Mouse (Mus musculus): ENCODE data around the gene Zfp119b. TPM values are rescaled to one million over a fixed set of nuclear protein-coding genes. Genes with fewer than 3 reads are reported as not detected.

Gene Zfp119b
- 2.9 and 3.8 TPM in 2 replicates for total RNA-seq (2014; rRNA removed; ENCODE audit: low replicate concordance)
- polyA plus RNA-seq (2015; fragmentation: Nextera tagmentation; extraction: Ambion mirVana) = 5.6 and 6.8 TPM in 2 replicates

DNA sequence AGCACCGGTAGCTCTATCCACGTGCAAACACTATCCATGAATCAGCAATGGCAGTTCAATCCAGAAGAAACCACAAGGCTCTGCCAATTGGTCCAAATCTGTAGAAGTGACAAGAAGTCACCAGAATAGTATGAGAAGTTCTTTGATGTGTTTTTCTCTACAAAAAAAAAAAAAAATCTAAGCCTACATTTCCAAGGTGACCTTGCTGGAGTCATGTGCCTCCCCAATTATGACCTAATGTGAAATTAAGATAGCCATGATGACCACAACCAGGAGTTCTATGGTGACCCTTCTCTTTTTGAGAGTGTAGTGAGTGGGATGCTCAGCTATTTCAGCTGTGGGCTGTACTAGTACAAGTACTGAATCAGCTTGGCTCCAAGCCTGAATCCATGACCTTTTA lies at the start of gene Zfp119b:
Gene Zfp119b (minus strand): TSS at position 101 of the 400 bp plus-strand sequence.
- H3K9me3 ChIP-seq (replicated peaks; ENCODE audit: control insufficient read depth, low read length) = no peaks in the 10 kb centered on the region
- H3K27ac ChIP-seq (ENCODE audit: low read depth) = no peak within 1 kb of the TSS
- TF ChIP-seq CTCF (IDR thresholded peaks at IDR 0.05; ENCODE audit: low read depth) (no peak), EP300 (IDR thresholded peaks at IDR 0.05; ENCODE audit: low read depth) (no peak)
- 79% methylated on average over 2 of the region's 2 CpGs for WGBS
- H3K27me3 ChIP-seq (ENCODE audit: control insufficient read depth, insufficient read depth, low read length) = peaks cover 4% of the 10 kb centered on the region; the same call in 1 of the 2 replicates
- H3K9ac ChIP-seq (replicated peaks; ENCODE audit: low read depth, low read length) = no peak within 1 kb of the TSS
- H3K4me1 ChIP-seq (ENCODE audit: control insufficient read depth, insufficient read depth) = no peaks in the 10 kb centered on the region
- DNase-seq (ENCODE audit: low spot score) (no peak), ATAC-seq (ENCODE audit: insufficient read depth, low read depth) (no peak)
- no peak within 1 kb of the TSS for H3K4me2 ChIP-seq (ENCODE audit: low read depth, low read length)
- no peak within 1 kb of the TSS for H3K4me3 ChIP-seq (ENCODE audit: low read depth, low read length)
- no peaks in the 10 kb centered on the region for H3K36me3 ChIP-seq (replicated peaks; ENCODE audit: control insufficient read depth, insufficient read depth, low read length)

DNA sequence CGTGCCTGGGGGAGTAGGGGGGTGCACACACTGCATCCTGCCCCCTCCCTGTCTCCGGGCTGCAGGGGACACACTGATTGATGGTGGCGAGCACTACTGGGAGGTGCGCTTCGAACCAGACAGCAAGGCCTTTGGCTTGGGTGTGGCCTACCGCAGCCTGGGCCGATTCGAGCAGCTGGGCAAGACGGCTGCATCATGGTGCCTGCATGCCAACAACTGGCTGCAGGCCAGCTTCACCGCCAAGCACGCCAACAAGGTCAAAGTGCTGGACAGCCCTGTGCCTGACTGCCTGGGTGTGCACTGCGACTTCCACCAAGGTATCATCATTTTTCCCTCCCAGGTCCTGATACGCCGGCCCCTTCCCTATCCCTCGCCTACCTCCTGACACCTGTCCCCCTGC lies 46.7 kb upstream of the Zfp119b start:
- Histone ChIP-seq H3K4me1 (ENCODE audit: control insufficient read depth, insufficient read depth) (no peaks in the 10 kb centered on the region), H3K27me3 (ENCODE audit: control insufficient read depth, insufficient read depth, low read length) (peaks cover 12% of the 10 kb centered on the region; the same call in 1 of the 2 replicates), H3K4me2 (ENCODE audit: low read depth, low read length) (no peak overlapping the region), H3K4me3 (ENCODE audit: low read depth, low read length) (no peak overlapping the region), H3K27ac (ENCODE audit: low read depth) (no peak overlapping the region), H3K36me3 (replicated peaks; ENCODE audit: control insufficient read depth, insufficient read depth, low read length) (0 out of 2 replicates have a peak, but pooled peaks cover under 1% of the 10 kb centered on the region), H3K9ac (replicated peaks; ENCODE audit: low read depth, low read length) (no peak overlapping the region), H3K9me3 (replicated peaks; ENCODE audit: control insufficient read depth, low read length) (no peaks in the 10 kb centered on the region)
- DNase-seq (ENCODE audit: low spot score) (no peak), ATAC-seq (ENCODE audit: insufficient read depth, low read depth) (no peak)
- TF ChIP-seq CTCF (IDR thresholded peaks at IDR 0.05; ENCODE audit: low read depth) (no peak), EP300 (IDR thresholded peaks at IDR 0.05; ENCODE audit: low read depth) (no peak)
- 74% methylated on average over 15 of the region's 15 CpGs for WGBS

DNA sequence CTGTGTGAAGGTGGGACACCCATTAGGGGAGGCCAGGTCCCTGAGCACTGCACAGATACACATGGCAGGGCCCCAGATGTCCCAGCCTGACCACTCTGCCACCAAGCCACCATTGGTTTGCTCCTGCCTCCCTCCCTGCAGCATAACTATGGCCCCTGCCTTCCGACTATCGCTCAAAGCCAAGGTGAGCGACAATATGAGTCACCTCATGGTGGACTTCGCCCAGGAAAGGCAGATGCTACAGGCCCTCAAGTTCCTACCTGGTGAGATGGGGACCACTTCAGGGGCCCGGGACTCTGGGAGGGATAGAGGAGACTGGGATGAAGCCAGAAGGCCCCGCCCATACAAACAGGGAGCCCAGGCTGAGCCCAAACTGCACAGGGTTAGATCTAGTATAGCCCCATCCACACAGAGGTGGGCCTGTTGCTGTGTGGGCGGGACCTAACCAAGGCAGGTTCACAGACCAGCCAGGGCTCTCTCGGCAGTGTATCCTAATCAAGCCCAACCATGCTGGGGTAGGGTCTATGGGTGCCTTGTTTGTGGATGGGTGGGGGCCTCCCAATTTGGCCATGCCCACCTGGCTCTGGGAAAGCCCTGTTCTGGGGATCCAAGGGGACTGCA lies 41.1 kb upstream of the Zfp119b start:
- H3K9me3 ChIP-seq (replicated peaks; ENCODE audit: control insufficient read depth, low read length) = no peaks in the 10 kb centered on the region
- no peak overlapping the region for H3K4me2 ChIP-seq (ENCODE audit: low read depth, low read length)
- no peak for ATAC-seq (ENCODE audit: insufficient read depth, low read depth)
- H3K4me3 ChIP-seq (ENCODE audit: low read depth, low read length) = no peak overlapping the region
- no peak overlapping the region for H3K27ac ChIP-seq (ENCODE audit: low read depth)
- peaks cover 19% of the 10 kb centered on the region for H3K27me3 ChIP-seq (ENCODE audit: control insufficient read depth, insufficient read depth, low read length)
- H3K36me3 ChIP-seq (replicated peaks; ENCODE audit: control insufficient read depth, insufficient read depth, low read length) = no peaks in the 10 kb centered on the region
- H3K9ac ChIP-seq (replicated peaks; ENCODE audit: low read depth, low read length) = no peak overlapping the region
- WGBS = 73% methylated on average over 8 of the region's 8 CpGs
- DNase-seq (ENCODE audit: low spot score) = no peak
- TF ChIP-seq EP300 (IDR thresholded peaks at IDR 0.05; ENCODE audit: low read depth) (no peak), CTCF (IDR thresholded peaks at IDR 0.05; ENCODE audit: low read depth) (no peak)
- H3K4me1 ChIP-seq (ENCODE audit: control insufficient read depth, insufficient read depth) = no peaks in the 10 kb centered on the region

DNA sequence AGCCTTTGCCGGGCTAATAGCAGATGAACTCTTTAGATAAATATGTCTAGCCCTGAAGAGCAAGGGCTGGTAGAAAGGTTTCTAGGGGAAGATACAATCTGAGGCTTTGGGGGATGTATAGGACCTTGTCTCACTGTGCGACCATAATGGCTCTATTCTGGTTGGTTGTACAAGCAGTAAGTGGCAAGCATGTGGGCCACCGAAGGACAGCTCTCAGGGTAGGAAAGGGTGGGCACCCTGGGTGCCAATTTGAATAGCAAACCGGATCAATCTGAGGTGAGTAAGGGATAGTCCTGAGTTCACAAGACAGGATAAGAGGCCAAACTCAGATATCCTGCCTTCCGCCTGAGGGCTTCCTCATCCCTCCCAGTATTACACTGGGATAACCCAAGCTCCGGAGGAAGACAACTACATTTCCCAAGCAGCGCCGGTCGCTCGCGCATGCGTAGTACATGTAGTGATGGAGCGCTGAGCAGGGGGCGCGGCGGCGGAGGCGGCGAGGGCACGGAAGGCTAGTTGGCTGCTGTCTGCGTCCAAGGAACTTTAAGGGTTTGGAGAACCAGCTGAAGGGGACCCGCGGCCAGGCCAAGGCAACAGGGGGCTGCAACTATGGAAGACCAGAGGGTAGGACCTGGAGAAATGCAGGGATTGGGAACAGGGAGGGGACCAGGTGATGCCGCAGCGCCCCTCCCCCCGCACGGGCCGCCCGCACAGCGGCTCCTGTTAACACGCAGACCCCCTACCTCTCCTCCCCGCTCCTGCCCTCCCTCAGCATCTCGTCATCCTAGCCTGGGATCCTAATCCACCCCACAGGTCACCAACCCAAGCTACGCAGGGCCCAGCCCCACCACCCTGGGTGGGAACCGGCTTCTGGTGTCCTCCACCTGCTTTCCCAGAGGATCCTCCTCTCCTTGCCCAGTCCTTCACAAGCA lies 37.0 kb upstream of the Zfp119b start, which contains the start of gene Fsd1:
Gene Fsd1 (plus strand): TSS at position 480 of the 932 bp plus-strand sequence.
- Histone ChIP-seq H3K9me3 (replicated peaks; ENCODE audit: control insufficient read depth, low read length) (no peaks in the 10 kb centered on the region), H3K27ac (ENCODE audit: low read depth) (no peak within 1 kb of the TSS), H3K4me2 (ENCODE audit: low read depth, low read length) (peak within 1 kb of the TSS; percentile 45), H3K36me3 (replicated peaks; ENCODE audit: control insufficient read depth, insufficient read depth, low read length) (no peaks in the 10 kb centered on the region), H3K27me3 (ENCODE audit: control insufficient read depth, insufficient read depth, low read length) (peaks cover 19% of the 10 kb centered on the region), H3K4me3 (ENCODE audit: low read depth, low read length) (no peak within 1 kb of the TSS), H3K9ac (replicated peaks; ENCODE audit: low read depth, low read length) (no peak within 1 kb of the TSS), H3K4me1 (ENCODE audit: control insufficient read depth, insufficient read depth) (no peaks in the 10 kb centered on the region)
- TF ChIP-seq EP300 (IDR thresholded peaks at IDR 0.05; ENCODE audit: low read depth) = no peak
- no peak for TF ChIP-seq CTCF (IDR thresholded peaks at IDR 0.05; ENCODE audit: low read depth)
- ATAC-seq (ENCODE audit: insufficient read depth, low read depth) = peak; percentile 40; the same call in 1 of the 2 replicates
- 12% methylated on average over 26 of the region's 35 CpGs for WGBS
- no peak for DNase-seq (ENCODE audit: low spot score)

DNA sequence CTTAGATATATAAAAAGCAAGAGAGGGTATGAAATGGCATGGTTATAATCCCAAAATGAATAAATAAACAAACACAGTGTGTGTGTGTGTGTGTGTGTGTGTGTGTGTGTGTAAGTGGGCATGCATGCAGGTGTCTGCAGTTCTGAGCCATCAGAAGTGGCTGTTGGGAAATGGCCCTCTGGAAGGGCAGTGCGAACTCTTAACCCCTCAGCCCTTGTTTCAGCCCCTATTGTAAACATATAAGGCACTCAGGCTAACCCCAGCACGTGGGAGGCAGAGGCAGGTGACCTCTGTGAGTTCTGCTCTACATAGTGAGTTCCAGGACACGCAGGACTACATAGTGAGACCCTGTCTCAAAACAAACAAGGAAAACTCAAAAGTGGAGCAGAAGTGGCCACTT lies 28.0 kb upstream of the Zfp119b start:
- TF ChIP-seq EP300 (IDR thresholded peaks at IDR 0.05; ENCODE audit: low read depth) (no peak), CTCF (IDR thresholded peaks at IDR 0.05; ENCODE audit: low read depth) (no peak)
- Histone ChIP-seq H3K9me3 (replicated peaks; ENCODE audit: control insufficient read depth, low read length) (no peaks in the 10 kb centered on the region), H3K4me2 (ENCODE audit: low read depth, low read length) (no peak overlapping the region), H3K9ac (replicated peaks; ENCODE audit: low read depth, low read length) (no peak overlapping the region), H3K4me1 (ENCODE audit: control insufficient read depth, insufficient read depth) (no peaks in the 10 kb centered on the region), H3K27ac (ENCODE audit: low read depth) (no peak overlapping the region), H3K27me3 (ENCODE audit: control insufficient read depth, insufficient read depth, low read length) (no peaks in the 10 kb centered on the region), H3K4me3 (ENCODE audit: low read depth, low read length) (no peak overlapping the region), H3K36me3 (replicated peaks; ENCODE audit: control insufficient read depth, insufficient read depth, low read length) (no peaks in the 10 kb centered on the region)
- DNase-seq (ENCODE audit: low spot score) (no peak), ATAC-seq (ENCODE audit: insufficient read depth, low read depth) (no peak)
- whole genome bisulfite sequencing = 61% methylated on average over 3 of the region's 3 CpGs

All from heart, postnatal 0 days (tissue).